ENCODE assay signal across 9 mouse cellular contexts in the genomic region with DNA sequence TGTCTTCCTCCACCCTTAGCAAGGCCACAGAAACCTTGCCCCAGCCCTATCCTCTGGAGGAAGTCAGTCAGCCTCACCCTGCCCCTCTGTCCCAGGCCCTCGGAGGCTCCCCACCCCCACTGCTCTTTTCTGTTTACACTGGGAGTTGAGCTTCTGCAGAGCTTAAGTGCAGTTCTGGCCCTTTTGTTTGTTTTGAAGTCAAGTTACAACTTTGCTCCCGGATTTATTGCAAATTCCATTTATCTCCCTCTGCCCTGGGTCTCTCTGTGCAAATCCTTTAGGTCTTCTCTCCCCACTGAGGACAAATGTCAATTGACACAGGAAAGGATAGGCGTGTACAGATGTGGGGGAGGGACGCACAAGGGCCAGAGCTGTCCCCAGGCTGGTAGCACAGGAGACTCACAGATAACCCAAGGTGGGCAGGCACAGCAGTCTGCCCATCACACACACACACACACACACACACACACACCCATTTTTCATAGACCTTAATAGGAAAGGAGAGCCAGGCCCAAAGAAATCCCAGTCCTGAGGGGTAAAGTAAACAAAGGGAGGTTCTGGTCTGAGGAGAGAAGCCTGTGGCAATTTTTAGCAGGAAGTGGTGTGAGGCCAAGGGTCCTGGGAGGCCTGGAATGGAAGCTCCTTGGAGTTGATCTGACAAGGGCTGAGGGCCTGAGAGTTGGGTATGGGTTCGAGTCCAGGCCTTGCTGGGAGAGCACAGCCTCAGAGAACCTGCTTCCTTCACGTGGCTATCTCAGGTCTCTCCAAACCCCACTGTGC.
A peak's percentile ranks its signal among the peaks of the same experiment; 100 is the strongest.
DNase-seq lines count a peak whose midpoint lies in the region; ATAC-seq and TF ChIP-seq lines count a peak whose summit lies in the region.
"Had no signal": no experiment of that assay in that cellular context is flagged by ENCODE, and none has a peak within 500 bp of the region (broad histone marks: within the 10 kb centered on the region; RNA-seq: fewer than 3 reads in every experiment).

No protein-coding gene starts in this region.

- H3K9me3 ChIP-seq in forebrain, postnatal 0 days (ENCODE audit: low read length): no peaks in the 10 kb centered on the region
- no peaks in the 10 kb centered on the region for H3K9me3 ChIP-seq in intestine, embryonic 14.5 days (ENCODE audit: control insufficient read depth, low read length)
- no peaks in the 10 kb centered on the region for H3K9me3 ChIP-seq in liver, embryonic 12.5 days (replicated peaks)
- H3K9me3 ChIP-seq in neural tube, embryonic 15.5 days (replicated peaks): no peaks in the 10 kb centered on the region

- H3K36me3 ChIP-seq in forebrain, postnatal 0 days (ENCODE audit: insufficient read depth): no peaks in the 10 kb centered on the region
- no peaks in the 10 kb centered on the region for H3K36me3 ChIP-seq in intestine, embryonic 14.5 days (ENCODE audit: control insufficient read depth, insufficient read depth, low read length)
- no peaks in the 10 kb centered on the region for H3K36me3 ChIP-seq in liver, embryonic 12.5 days
- H3K36me3 ChIP-seq in neural tube, embryonic 15.5 days: no peaks in the 10 kb centered on the region

- no peak for TF ChIP-seq CTCF in forebrain, postnatal 0 days (IDR thresholded peaks at IDR 0.05; ENCODE audit: low read depth)

- H3K4me1 ChIP-seq in forebrain, postnatal 0 days (ENCODE audit: insufficient read depth): no peaks in the 10 kb centered on the region
- H3K4me1 ChIP-seq in intestine, embryonic 14.5 days (replicated peaks; ENCODE audit: control insufficient read depth, insufficient read depth, low read length): peaks cover 60% of the 10 kb centered on the region
- H3K4me1 ChIP-seq in liver, embryonic 12.5 days: peaks cover 40% of the 10 kb centered on the region
- peaks cover 19% of the 10 kb centered on the region; the same call in 1 of the 2 replicates for H3K4me1 ChIP-seq in neural tube, embryonic 15.5 days

- H3K4me3 ChIP-seq in forebrain, postnatal 0 days (ENCODE audit: low read depth, low read length): no peak overlapping the region
- no peak overlapping the region for H3K4me3 ChIP-seq in intestine, embryonic 14.5 days (ENCODE audit: low read depth, low read length)
- no peak overlapping the region for H3K4me3 ChIP-seq in liver, embryonic 12.5 days
- H3K4me3 ChIP-seq in neural tube, embryonic 15.5 days (replicated peaks): no peak overlapping the region

- H3K27ac ChIP-seq in forebrain, postnatal 0 days (ENCODE audit: low read depth, low read length): 0 out of 2 replicates have a peak overlapping the region, but pooled peaks have one; percentile 9
- H3K27ac ChIP-seq in intestine, embryonic 14.5 days (ENCODE audit: low read depth): peak overlapping the region; percentile 95
- H3K27ac ChIP-seq in liver, embryonic 12.5 days: peak overlapping the region; percentile 57
- peak overlapping the region; percentile 63 for H3K27ac ChIP-seq in neural tube, embryonic 15.5 days (replicated peaks)
- H3K27ac ChIP-seq: macrophage had no signal

- no peak for ATAC-seq in forebrain, postnatal 0 days
- peak; percentile 86 for ATAC-seq in intestine, embryonic 14.5 days (replicated peaks; ENCODE audit: low FRiP score, low TSS enrichment, low read depth)
- peak; percentile 64 for ATAC-seq in liver, embryonic 12.5 days
- ATAC-seq in neural tube, embryonic 15.5 days (ENCODE audit: low FRiP score): no peak
- ATAC-seq in monocyte, adult 5-6 weeks (replicated peaks; ENCODE audit: insufficient number of reproducible peaks, low FRiP score, low TSS enrichment, poor library complexity, severe bottlenecking): no peak

- H3K27me3 ChIP-seq in forebrain, postnatal 0 days (ENCODE audit: insufficient read depth, low read length): no peaks in the 10 kb centered on the region
- H3K27me3 ChIP-seq in intestine, embryonic 14.5 days (replicated peaks; ENCODE audit: control insufficient read depth, insufficient read depth, low read length): no peaks in the 10 kb centered on the region
- H3K27me3 ChIP-seq in liver, embryonic 12.5 days (replicated peaks): no peaks in the 10 kb centered on the region
- no peaks in the 10 kb centered on the region for H3K27me3 ChIP-seq in neural tube, embryonic 15.5 days (replicated peaks)

- DNase-seq in right cerebral cortex, postnatal 14 days: peak; percentile 39
- no peak for DNase-seq in right cerebral cortex, postnatal 10 days (ENCODE audit: low spot score in 2 of 2)
- no peak for DNase-seq in forebrain, postnatal 0 days
- DNase-seq in intestine, embryonic 14.5 days (ENCODE audit: low spot score): peak; percentile 80
- no peak for DNase-seq in thymus, postnatal 0 days (ENCODE audit: low spot score)

- WGBS in forebrain, postnatal 0 days: 38% methylated on average over 6 of the region's 6 CpGs
- WGBS in intestine, embryonic 14.5 days: 4% methylated on average over 6 of the region's 6 CpGs
- 11% methylated on average over 6 of the region's 6 CpGs for WGBS in liver, embryonic 12.5 days (ENCODE audit: insufficient replicate concordance)
- 26% methylated on average over 6 of the region's 6 CpGs for WGBS in neural tube, embryonic 15.5 days

- no peak overlapping the region for H3K4me2 ChIP-seq in forebrain, postnatal 0 days (ENCODE audit: low read depth)
- H3K4me2 ChIP-seq in intestine, embryonic 14.5 days (ENCODE audit: low read length): no peak overlapping the region
- no peak overlapping the region for H3K4me2 ChIP-seq in liver, embryonic 12.5 days
- no peak overlapping the region for H3K4me2 ChIP-seq in neural tube, embryonic 15.5 days

- H3K9ac ChIP-seq in forebrain, postnatal 0 days: no peak overlapping the region
- H3K9ac ChIP-seq in intestine, embryonic 14.5 days (ENCODE audit: low read length): no peak overlapping the region
- H3K9ac ChIP-seq in liver, embryonic 12.5 days: no peak overlapping the region
- H3K9ac ChIP-seq in neural tube, embryonic 15.5 days (replicated peaks): no peak overlapping the region

Comparison
In these comparisons a context has a peak if more than half of its experiments do, and no peak if none do; other contexts are left out.
1. DNase-seq: peak in right cerebral cortex, postnatal 14 days (single experiment) and intestine, embryonic 14.5 days (single experiment); none in right cerebral cortex, postnatal 10 days (0 of 2), forebrain, postnatal 0 days (single experiment) and thymus, postnatal 0 days (single experiment).
2. ATAC-seq: peak in intestine, embryonic 14.5 days (single experiment) and liver, embryonic 12.5 days (single experiment); none in forebrain, postnatal 0 days (single experiment), neural tube, embryonic 15.5 days (single experiment) and monocyte, adult 5-6 weeks (single experiment).
3. H3K27ac ChIP-seq: peak in every context shown above with its lines; median percentile 95 in intestine, embryonic 14.5 days; 63 in neural tube, embryonic 15.5 days; 57 in liver, embryonic 12.5 days; 9 in forebrain, postnatal 0 days.